Mouse (Mus musculus) hindlimb bud, embryonic 11.5 days (tissue): ENCODE measurements around the gene Hectd4.
"Not testable (repeated sequence)": the region's sequence is repeated elsewhere in the genome, so short reads cannot be mapped to it uniquely, and the experiment has no call there.

Experiments
- DNase-seq: peaks from one replicate; pipeline ENCODE4 v3.0.0-alpha.2; 2012; ENCODE audit warnings: low read depth, low spot score; ENCODE audit errors: extremely low spot score

Hectd4 gene

DNA sequence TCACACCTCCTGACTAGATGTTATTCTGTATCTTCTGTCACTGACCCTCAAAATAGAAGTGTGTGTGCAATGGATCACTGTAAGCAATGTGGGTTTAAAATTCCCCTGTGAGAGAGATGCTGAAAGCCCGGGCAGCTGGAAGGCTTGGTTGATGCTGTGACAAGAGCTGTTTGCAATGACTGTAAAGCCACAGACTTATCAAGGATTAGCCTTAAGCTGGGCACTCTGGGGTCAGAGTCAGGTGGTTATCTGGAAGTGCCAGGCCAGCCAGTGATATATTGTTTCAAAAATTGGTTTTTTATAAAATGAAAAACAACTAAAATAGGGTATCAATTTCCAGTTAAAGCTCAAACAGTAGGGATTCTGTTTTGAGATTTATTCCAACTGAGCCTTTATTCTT is 56.8 kb downstream of the Hectd4 start:
- no peak for DNase-seq

DNA sequence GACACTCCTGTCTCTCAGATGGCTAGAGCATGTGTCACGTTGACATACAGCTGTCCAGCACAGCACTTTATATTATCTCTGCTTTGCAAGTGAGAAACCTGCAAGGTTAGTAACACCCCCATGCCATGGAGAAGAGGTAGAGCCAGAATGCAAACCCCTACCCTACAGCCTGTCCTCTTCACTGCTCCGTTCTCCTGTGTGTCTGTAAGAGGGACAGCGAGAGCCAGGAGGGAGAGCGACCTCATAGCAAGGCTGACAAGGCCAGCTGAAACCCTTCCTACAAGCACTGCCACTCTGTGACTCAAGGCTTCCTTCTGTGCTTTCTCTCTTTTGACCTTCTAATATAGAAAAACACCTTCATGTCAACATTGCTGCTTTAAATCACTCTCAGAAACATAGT is 60.4 kb downstream of the Hectd4 start:
- DNase-seq, result no peak

GRCm38 (mm10) chr5:121283051-121283450 is 63.0 kb downstream of the Hectd4 start:
- DNase-seq, result no peak

DNA sequence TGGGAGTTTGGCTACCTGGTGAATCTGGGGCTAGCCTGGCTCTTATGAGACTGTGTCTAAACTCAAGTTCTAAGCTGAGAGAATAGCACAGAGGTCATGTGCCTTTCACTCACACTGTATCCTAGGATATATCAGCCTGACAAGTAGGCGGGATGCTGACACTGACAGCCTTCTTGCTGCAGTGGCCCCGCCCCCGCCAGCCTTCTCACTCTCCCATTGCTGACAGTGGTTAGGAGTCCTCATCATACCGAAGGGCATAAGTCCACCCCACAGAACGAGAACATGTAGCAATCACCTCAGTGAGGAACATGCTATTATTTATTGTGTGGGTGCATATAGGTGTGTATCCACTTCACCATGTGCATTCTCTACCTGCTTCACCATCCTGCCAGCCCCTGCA is 64.8 kb downstream of the Hectd4 start:
- DNase-seq, result no peak

- DNase-seq, result no peak
These were observed 67.2 kb downstream of the Hectd4 start for GRCm38 (mm10) chr5:121287213-121287612.

- DNase-seq, result no peak
These were observed 70.3 kb downstream of the Hectd4 start for GRCm38 (mm10) chr5:121290289-121290688.

DNA sequence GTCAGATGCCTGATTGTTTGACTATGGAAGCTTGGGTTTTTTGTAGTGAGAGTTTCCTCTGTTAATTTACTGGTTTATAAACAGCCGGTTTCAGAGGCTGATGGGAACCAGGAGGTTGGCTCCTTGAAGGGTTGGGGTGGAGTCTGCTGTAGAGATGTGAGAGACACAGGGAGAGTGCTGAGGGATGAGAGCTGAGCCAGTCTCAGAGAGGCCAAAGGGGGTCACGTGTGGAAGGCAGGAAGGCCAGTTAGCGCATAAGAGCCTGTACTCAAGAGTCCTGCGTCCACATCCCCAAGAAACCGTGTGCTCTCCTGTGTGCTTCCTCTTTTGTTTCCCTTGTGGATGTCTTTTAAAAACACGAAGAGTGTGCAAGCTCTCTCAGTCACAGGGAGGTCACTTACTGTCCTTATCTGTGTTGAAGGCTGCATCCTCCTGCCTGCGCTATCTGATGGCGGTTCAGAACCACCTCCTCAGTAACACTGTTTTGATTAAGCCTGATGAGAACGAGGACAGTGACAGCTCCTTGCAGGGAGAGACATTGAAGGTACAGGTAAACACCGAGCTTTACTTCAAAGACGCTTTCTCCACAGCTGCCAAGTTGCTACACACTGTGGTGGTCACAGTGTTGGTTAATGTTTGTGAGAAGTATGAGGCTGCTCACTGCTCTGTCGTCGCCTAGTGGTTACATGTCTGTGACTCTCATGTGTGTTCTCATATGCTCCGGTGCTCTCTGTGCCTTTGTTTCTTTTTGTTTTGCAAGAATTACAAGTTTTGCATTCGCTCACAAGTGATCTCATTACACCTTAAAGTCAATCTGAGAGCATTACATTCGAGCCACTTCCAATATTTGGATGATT is 72.5 kb downstream of the Hectd4 start:
- DNase-seq, result no peak

GRCm38 (mm10) chr5:121305009-121305408 is 85.0 kb downstream of the Hectd4 start:
- no peak for DNase-seq

- no peak for DNase-seq
These were observed 87.6 kb downstream of the Hectd4 start for GRCm38 (mm10) chr5:121307620-121308019.

DNA sequence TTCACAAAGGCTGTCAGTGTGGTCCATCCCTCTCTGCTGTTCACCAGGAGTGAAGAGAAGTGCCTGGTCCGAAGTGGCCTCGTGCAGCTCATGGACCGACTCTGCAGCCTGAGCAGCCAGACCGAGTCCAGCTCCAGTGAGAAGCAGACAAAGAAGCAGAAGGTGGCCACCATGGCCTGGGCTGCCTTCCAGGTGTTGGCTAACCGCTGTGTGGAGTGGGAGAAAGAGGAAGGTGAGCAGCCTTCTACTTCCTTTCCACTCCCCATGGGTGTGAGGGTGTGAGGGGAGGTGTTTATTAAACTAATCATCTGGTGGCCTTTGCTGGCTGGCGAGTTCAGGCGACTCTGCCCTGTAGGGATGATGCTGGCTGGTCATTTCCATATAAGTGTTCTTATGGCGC is 91.6 kb downstream of the Hectd4 start:
- no peak for DNase-seq

- DNase-seq, result no peak
These were observed 93.9 kb downstream of the Hectd4 start for GRCm38 (mm10) chr5:121313764-121314474.

GRCm38 (mm10) chr5:121326079-121326805 is 106.2 kb downstream of the Hectd4 start:
- no peak for DNase-seq

DNA sequence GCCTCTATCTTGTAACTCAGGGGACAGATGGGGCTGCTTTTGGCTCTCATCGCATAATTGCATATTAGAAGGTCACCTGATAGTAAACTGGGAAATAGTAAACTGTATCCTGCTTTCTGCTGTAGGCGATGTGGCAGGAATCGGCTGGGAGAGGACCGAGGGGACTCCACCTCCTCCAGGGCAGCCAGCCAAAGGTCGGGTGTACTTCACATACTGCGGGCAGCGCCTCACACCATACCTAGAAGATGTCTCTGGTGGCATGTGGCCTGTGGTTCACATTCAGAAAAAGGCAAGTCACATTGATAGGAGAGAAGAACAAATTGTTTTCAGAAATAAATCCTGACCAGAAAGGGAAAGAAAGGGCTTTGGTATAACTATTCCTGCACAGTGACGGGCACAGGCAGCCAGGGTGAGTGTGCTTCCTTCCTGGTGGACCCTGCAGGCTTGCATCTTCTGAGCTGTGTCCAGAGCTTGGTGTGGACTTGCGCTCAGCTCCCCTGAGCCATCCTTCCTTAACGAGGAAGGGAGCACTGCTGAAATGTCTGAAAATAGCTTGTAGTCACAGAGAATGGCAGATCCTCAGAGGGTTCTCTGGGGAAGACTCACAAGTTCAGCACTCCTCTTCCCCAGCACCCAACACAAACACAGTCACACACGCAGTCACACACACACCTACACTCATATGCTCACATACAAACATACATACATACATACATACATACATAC is 109.5 kb downstream of the Hectd4 start:
- no peak for DNase-seq

DNA sequence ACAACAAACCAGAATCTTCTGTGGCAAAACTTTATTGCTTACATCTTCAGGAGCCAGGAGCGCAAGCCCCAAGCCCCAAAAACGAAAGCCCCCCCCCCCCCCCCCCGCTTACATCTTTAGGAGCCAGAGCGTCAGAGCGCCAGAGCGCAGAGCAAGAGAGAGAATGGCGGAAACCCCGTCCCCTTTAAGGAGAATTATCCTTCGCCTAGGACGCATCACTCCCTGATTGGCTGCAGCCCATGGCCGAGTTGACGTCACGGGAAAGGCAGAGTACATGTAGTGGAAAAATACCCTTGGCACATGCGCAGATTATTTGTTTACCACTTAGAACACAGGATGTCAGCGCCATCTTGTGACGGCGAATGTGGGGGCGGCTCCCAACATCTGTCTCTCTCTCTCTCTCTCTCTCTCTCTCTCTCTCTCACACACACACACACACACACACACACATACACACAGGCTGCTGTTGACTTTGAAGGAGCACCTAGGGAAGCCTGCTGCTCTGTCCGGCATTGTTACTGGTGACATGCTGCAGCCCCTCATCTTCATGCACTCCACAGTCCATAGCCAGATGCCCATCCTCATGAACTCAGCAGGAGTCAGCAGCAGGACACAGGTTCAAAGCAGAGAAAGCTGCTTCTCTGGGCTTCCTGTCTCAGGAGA is 110.3 kb downstream of the Hectd4 start:
- DNase-seq, result not testable (repeated sequence)

DNA sequence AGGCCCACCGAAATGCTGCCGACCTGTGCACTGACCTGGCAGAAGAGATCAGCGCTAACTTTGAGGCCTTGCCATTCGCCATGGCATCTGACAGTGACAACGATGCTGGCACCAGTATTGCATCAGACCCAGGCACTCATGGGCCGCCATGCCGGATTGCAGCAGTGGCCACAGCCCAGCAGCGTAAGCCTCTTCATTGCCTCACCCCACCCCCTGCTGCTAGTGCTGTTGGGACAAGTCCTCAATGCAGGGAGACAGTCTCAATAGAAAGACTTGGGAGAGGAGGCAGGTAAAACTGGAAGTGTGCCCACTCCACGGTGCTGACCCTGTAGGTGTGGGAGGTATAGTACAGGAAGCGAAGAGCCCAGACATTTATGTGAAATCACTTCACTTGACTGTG is 111.7 kb downstream of the Hectd4 start:
- no peak for DNase-seq

- DNase-seq, result no peak
These were observed 114.0 kb downstream of the Hectd4 start for GRCm38 (mm10) chr5:121333976-121334375.

DNA sequence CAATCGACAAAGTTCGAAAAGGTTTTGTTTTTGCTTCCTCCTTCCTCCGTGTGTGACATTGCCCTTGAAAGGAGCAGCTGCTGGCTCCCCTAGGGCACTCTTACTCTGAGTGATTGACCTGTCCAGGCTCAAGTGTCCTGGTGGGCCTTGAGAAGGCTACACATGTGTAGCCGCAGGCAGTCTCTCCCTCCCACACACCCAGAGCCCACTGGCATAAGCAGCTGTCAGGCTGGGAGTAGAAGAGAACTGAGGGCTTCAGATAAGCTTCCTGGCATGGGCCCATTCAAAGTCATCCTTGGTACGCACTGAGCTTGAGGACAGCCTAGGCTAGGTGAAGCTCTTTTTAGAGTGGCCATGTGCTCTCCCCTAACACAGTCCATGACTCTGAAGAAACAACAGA is 114.4 kb downstream of the Hectd4 start:
- no peak for DNase-seq

DNA sequence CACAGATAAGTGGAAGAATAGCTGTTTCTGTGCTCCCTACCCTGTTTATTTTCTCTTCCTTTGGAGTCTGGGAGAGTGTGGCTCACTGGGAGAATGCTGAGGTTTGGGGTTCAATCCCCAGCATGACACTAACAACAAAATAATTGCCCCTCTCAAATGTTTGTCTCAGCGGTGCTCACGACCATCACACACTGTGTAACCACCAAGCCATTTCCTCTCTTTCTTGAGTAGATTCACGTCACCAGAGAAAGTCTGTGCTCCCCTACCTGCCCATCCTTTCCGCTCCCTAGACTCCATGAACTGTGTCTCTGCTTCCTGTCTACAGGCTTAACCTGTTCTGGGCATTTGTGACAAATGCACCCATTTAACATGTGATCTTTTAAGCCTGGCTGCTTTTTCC is 115.4 kb downstream of the Hectd4 start:
- DNase-seq, result no peak

- DNase-seq, result no peak
These were observed 116.0 kb downstream of the Hectd4 start for GRCm38 (mm10) chr5:121336009-121336408.

- no peak for DNase-seq
These were observed 116.8 kb downstream of the Hectd4 start for GRCm38 (mm10) chr5:121336776-121337175.
